Mouse (Mus musculus): ENCODE data around the gene Ascc2.

DNA sequence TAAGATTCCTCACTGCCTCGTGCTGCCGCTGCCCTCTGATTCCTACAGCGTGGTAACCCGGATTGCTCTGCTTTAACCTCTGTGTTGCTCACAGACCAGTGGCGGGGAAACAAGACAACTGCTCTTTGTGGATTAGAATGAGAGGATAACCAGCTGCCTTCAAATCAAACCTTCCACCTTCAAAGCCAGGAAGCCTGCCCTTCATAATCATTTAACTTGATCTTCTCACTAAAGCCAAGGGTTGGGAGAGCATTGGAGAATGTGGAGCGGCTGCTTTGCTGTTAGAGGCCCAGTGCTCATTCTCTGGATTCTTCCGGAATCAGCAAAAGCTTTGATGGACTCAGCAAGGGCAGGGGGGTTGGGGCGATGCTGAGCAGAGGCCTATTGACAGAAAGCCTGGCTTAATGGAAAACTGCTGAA lies 7.7 kb upstream of the Ascc2 start:
- no peak for TF ChIP-seq CTCF (conservative IDR thresholded peaks at IDR 0.05; ENCODE audit: insufficient read depth, insufficient read length, low read depth, low read length)
- TF ChIP-seq POLR2A (IDR thresholded peaks at IDR 0.05; ENCODE audit: low read depth, low read length), result no peak
